Mouse (Mus musculus): ENCODE results near the gene Krt19.

Krt19 gene

GRCm38 (mm10) chr11:100137693-100138092 is 10.8 kb downstream of the Krt19 start:
- no peak for DNase-seq (ENCODE audit: extremely low spot score)

- DNase-seq (ENCODE audit: extremely low spot score), result no peak
These were observed 11.9 kb downstream of the Krt19 start for GRCm38 (mm10) chr11:100136559-100136958.

GRCm38 (mm10) chr11:100135731-100136130 is 12.7 kb downstream of the Krt19 start, which contains the start of gene Krt15:
Gene Krt15 (minus strand): TSS chr11:100135928.
- DNase-seq (ENCODE audit: extremely low spot score), result no peak

GRCm38 (mm10) chr11:100124901-100125300 is 23.6 kb downstream of the Krt19 start:
- DNase-seq (ENCODE audit: extremely low spot score), result no peak

- DNase-seq (ENCODE audit: extremely low spot score), result no peak
These were observed 27.0 kb downstream of the Krt19 start, which contains the start of gene Krt13 for GRCm38 (mm10) chr11:100121466-100121865. Gene Krt13 (minus strand): TSS chr11:100121566.

GRCm38 (mm10) chr11:100120331-100120730 is 28.1 kb downstream of the Krt19 start:
- no peak for DNase-seq (ENCODE audit: extremely low spot score)

GRCm38 (mm10) chr11:100113742-100114029 is 34.8 kb downstream of the Krt19 start:
- DNase-seq (ENCODE audit: extremely low spot score), result no peak

GRCm38 (mm10) chr11:100112935-100113741 is 35.3 kb downstream of the Krt19 start:
- no peak for DNase-seq (ENCODE audit: extremely low spot score)

GRCm38 (mm10) chr11:100105576-100106122 is 42.8 kb downstream of the Krt19 start, which contains the start of gene Krt36:
Gene Krt36 (minus strand): TSS chr11:100105626.
- no peak for DNase-seq (ENCODE audit: extremely low spot score)

- DNase-seq (ENCODE audit: extremely low spot score), result no peak
These were observed 45.6 kb downstream of the Krt19 start for GRCm38 (mm10) chr11:100102693-100103429.

- DNase-seq (ENCODE audit: extremely low spot score), result no peak
These were observed 48.1 kb downstream of the Krt19 start for GRCm38 (mm10) chr11:100100391-100100790.

- DNase-seq (ENCODE audit: extremely low spot score), result no peak
These were observed 50.6 kb downstream of the Krt19 start for GRCm38 (mm10) chr11:100097819-100098218.

- no peak for DNase-seq (ENCODE audit: extremely low spot score)
These were observed 52.3 kb downstream of the Krt19 start, which contains the start of gene Krt35 for GRCm38 (mm10) chr11:100096141-100096540. Gene Krt35 (minus strand): TSS chr11:100096241.

Data from embryo, embryonic 9.5 days (tissue).